Mouse (Mus musculus) small intestine, adult 2 months (tissue): ENCODE results near the gene Zcchc24.

Experiments used
- CTCF ChIP-seq: fragments of 200-500 bp; IDR thresholded peaks from 2 replicates; pipeline ENCODE4 v1.5.1; 2012; ENCODE audit warnings: low read depth, mild to moderate bottlenecking, control low read depth, inconsistent platforms, low read length, moderate library complexity, mixed read lengths; ENCODE audit not compliant: insufficient replicate concordance, insufficient read length; ENCODE audit errors: extremely low read depth
- POLR2A ChIP-seq: fragments of 200-500 bp; IDR thresholded peaks from 2 replicates; pipeline ENCODE4 v1.6.1; 2012; ENCODE audit warnings: low read depth, mild to moderate bottlenecking, control low read depth, inconsistent platforms, low read length, moderate library complexity

- TF ChIP-seq POLR2A (no peak), CTCF (no peak)
Observed at GRCm38 (mm10) chr14:25755541-25755940, 13.3 kb downstream of the Zcchc24 start.
